Mouse (Mus musculus) hindbrain, embryonic 12.5 days (tissue): ENCODE measurements at regions not wholly inside any gene's neighbourhood (a gene's known extent, or its start where the extent isn't known, plus 50 kb on each side); places are given as distances from the start of the nearest gene placed in this dataset.

Experiments used
- ATAC-seq: fragments of 200-750 bp; cut with Nextera tagmentation; 2 replicates; pipeline ENCODE4 v1.8.0; 2017; ENCODE audit warnings: moderate TSS enrichment; ENCODE audit not compliant: low FRiP score
- H3K27ac ChIP-seq: fragments of 300-500 bp; sonication (generic); 2 replicates; pipeline ENCODE4 v1.5.1; 2016; ENCODE audit warnings: mild to moderate bottlenecking
- H3K27me3 ChIP-seq: fragments of 300-500 bp; sonication (generic); 2 replicates; pipeline ENCODE4 v1.6.1; 2016; ENCODE audit warnings: mild to moderate bottlenecking
- H3K36me3 ChIP-seq: fragments of 300-500 bp; sonication (generic); 2 replicates; pipeline ENCODE4 v1.6.1; 2016; ENCODE audit warnings: mild to moderate bottlenecking
- H3K4me1 ChIP-seq: fragments of 300-500 bp; sonication (generic); 2 replicates; pipeline ENCODE4 v1.6.1; 2016
- H3K4me2 ChIP-seq: fragments of 300-500 bp; sonication (generic); replicated peaks from 2 replicates; pipeline ENCODE4 v1.6.1; 2016; ENCODE audit warnings: mild to moderate bottlenecking
- H3K4me3 ChIP-seq: fragments of 300-500 bp; sonication (generic); 2 replicates; pipeline ENCODE4 v1.5.1; 2016; ENCODE audit warnings: mild to moderate bottlenecking
- H3K9ac ChIP-seq: fragments of 300-500 bp; sonication (generic); 2 replicates; pipeline ENCODE4 v1.6.1; 2016; ENCODE audit warnings: mild to moderate bottlenecking, moderate library complexity
- H3K9me3 ChIP-seq: fragments of 300-500 bp; sonication (generic); replicated peaks from 2 replicates; pipeline ENCODE4 v1.6.1; 2016; ENCODE audit warnings: mild to moderate bottlenecking
- WGBS: fragments of 180-500 bp; shearing (Covaris S2); methylation state at CpG from one replicate; pipeline ENCODE4 v1.1.7; 2016; 5-methylcytosine and 5-hydroxymethylcytosine counted together

DNA sequence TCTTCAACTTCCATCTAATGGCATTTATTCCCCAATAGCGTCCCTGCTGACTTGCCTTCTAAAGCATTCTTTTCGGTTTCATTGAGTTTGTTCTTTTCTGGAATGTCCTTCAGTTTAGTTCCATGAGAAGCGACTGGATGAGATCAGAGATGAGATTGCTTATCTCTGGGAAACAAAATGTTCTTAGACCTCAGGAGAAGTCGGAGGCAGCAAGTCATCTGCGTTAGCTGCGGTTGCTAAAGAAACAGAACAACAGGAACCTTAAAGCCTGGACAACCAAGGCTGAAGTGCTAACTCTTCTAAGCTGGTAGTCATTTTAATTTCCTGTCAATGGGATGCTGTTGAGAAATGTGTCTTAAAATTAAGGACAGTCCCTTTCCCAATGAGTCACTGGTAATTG, 365.3 kb downstream of the Pbx1 start:
- WGBS = 81% methylated on average over 6 of the region's 6 CpGs
- H3K4me1 ChIP-seq = no peaks in the 10 kb centered on the region
- H3K27me3 ChIP-seq = no peaks in the 10 kb centered on the region
- H3K9ac ChIP-seq = no peak overlapping the region
- no peak overlapping the region for H3K27ac ChIP-seq
- no peaks in the 10 kb centered on the region for H3K9me3 ChIP-seq
- H3K4me3 ChIP-seq = no peak overlapping the region
- H3K4me2 ChIP-seq = no peak overlapping the region
- no peak for ATAC-seq
- no peaks in the 10 kb centered on the region for H3K36me3 ChIP-seq

GRCm38 (mm10) chr1:168068003-168068919, 363.8 kb downstream of the Pbx1 start:
- ATAC-seq = no peak
- Histone ChIP-seq H3K9me3 (no peaks in the 10 kb centered on the region), H3K27me3 (no peaks in the 10 kb centered on the region), H3K4me1 (no peaks in the 10 kb centered on the region), H3K9ac (no peak overlapping the region), H3K4me2 (no peak overlapping the region), H3K4me3 (no peak overlapping the region), H3K27ac (no peak overlapping the region), H3K36me3 (no peaks in the 10 kb centered on the region)
- WGBS = 82% methylated on average over 9 of the region's 9 CpGs

DNA sequence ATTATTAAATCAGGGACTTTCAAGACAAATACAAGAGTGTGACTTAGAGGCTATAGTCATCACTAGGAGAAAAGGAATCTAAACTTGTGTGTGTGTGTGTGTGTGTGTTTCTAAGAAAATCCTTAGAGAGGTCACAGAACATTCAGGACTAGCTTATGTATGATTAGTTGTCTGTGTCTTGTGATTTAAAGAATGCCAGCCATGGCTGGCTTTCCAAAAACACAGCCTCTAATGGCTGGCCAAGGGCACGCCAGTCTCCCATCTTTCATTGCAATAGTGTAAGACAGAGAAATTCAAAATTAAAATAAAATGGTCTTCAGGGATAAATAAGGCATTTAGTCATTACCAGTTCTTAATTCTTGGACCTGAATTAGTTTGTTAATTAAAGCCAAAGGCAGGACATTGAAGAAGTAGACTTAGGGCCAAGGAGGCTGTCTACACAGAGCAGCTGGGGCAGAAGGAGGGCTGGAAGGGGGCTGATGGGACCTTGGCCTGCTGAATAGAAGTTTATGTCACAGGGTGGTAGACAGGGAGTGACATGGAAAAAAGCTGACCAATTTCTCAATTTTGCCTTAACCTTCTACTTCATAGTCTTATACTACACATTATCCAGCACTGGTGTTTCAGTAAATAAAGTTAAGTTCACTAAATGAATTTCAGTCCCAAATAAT, 363.0 kb downstream of the Pbx1 start:
- Histone ChIP-seq H3K4me3 (no peak overlapping the region), H3K27me3 (no peaks in the 10 kb centered on the region), H3K36me3 (no peaks in the 10 kb centered on the region), H3K4me1 (no peaks in the 10 kb centered on the region), H3K4me2 (no peak overlapping the region), H3K27ac (no peak overlapping the region), H3K9me3 (no peaks in the 10 kb centered on the region), H3K9ac (no peak overlapping the region)
- no peak for ATAC-seq
- WGBS = 97% methylated on average over 1 of the region's 1 CpGs
